Mouse (Mus musculus) hematopoietic stem cell, adult 5-6 weeks (primary cell): ENCODE results near the gene Vstm5. TPM values are rescaled to one million over a fixed set of nuclear protein-coding genes. Genes with fewer than 3 reads are reported as not detected.
"Not testable (repeated sequence)": the region's sequence is repeated elsewhere in the genome, so short reads cannot be mapped to it uniquely, and the experiment has no call there.

Experiments
- ATAC-seq, 2 experiments: fragments of 125-278 bp in 1 of 2; replicated peaks in 1 of 2; 2 replicates each; pipeline ENCODE4 v1.8.0; 2016 to 2017; ENCODE audit warnings: inconsistent platforms in 2 of 2, mild to moderate bottlenecking in 2 of 2, moderate number of reproducible peaks in 2 of 2, low read depth in 1 of 2, moderate TSS enrichment in 1 of 2; ENCODE audit not compliant: low FRiP score in 2 of 2, poor library complexity in 2 of 2, severe bottlenecking in 2 of 2, insufficient read depth in 1 of 2, low TSS enrichment in 1 of 2
- total RNA-seq: library from RNA; stranded (forward); fragments of 172-1452, 232-1000 nt; gene quantifications from 2 replicates; pipeline ENCODE4 v1.2.3, GENCODE M21; 2017

Vstm5 gene
- total RNA-seq, 1 experiment from 2014 or later, result not detected

DNA sequence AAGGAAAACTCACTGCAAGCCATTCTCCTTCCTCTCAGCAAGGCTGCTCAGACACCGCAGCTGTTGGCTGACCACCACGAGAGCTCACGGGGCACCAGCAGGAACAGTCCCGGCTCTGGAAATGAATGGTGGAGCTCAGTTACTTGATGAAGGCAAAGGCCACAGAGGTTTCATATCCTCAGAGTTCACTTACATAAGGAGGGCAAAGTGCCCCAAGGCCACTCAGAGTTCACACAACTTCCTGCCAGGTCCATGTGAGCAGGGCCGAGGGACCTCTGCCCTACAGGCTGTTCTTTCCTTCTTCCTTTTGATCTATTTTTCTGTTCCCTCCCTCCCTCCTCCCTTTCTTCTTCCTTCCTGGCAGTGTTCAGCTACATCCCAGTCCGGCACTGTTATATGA lies 62.6 kb downstream of the Vstm5 start:
- ATAC-seq, result peak; percentile 26 to 29

DNA sequence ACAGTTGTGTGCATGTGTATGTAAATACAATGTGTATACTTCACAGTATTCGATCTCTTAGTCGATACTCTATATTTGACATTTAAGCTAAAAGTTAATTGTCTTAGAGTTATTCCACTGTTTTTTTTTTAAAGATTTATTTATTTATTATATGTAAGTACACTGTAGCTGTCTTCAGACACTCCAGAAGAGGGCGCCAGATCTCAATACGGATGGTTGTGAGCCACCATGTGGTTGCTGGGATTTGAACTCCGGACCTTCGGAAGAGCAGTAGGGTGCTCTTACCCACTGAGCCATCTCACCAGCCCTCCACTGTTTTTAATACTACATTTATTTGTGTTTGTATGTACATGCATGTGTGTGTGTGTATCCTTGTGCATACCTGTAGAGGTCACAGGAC lies 63.2 kb downstream of the Vstm5 start:
- not testable (repeated sequence) for ATAC-seq

DNA sequence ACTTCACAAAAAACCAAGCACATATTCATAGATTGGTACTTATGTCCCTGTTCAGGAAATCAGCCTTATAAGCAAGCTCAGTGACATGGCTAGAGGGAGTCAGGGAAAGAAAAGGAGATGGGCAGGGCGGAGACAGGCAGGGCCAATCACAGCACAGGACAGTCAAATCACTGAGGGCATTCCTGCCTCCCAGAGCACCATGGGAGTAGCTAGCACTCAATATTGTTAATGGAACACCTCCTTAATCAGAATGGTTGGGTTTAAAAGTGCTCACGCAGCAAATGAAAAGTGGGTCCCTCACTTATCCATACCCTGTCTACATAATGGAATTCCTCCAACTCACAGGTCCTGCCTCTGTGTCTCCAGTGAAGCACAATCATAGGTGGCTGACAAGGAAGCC lies 64.0 kb downstream of the Vstm5 start:
- ATAC-seq, result no peak

DNA sequence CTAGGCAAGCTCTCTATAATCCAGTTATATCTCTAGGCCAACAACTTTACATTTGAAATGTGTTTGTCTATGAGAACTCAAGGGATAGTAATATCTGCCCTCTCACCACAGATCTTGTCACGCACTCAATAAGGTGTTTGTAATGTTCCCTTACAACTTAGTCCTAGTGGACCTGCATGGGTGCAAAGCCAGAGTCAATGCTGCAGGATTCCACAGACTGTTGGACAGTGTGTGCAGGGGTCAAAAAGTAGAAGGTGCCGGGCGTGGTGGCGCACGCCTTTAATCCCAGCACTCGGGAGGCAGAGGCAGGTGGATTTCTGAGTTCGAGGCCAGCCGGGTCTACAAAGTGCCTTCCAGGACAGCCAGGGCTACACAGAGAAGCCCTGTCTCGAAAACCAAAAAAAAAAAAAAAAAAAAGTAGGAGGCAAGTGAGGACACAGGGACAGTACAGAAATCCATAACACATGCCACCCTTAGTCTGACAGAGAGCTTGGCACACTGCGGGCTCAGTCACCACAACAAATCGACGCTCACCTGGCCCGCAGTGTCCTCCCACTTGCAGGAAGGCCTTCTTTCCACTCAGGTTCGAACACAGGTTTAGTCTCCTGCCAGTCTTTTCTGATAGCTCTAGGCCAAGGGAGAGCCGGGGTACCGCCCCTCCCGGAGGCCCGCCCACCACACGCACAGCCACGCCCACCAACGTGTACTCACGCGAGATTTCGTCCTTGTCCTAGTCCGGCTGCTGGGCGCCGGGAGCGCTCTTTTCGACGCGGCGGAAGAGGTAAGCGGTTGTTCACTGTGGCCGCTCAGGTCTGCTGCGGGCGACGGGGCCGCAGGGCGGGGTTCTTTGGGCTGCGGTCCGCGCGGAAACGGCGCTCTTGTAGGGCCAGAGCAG lies 66.9 kb downstream of the Vstm5 start, which contains the start of gene Taf1d:
Gene Taf1d, plus strand, starts transcription at position 712 of the 895 bp plus-strand sequence.
- peak; percentile 93 to 94 for ATAC-seq

DNA sequence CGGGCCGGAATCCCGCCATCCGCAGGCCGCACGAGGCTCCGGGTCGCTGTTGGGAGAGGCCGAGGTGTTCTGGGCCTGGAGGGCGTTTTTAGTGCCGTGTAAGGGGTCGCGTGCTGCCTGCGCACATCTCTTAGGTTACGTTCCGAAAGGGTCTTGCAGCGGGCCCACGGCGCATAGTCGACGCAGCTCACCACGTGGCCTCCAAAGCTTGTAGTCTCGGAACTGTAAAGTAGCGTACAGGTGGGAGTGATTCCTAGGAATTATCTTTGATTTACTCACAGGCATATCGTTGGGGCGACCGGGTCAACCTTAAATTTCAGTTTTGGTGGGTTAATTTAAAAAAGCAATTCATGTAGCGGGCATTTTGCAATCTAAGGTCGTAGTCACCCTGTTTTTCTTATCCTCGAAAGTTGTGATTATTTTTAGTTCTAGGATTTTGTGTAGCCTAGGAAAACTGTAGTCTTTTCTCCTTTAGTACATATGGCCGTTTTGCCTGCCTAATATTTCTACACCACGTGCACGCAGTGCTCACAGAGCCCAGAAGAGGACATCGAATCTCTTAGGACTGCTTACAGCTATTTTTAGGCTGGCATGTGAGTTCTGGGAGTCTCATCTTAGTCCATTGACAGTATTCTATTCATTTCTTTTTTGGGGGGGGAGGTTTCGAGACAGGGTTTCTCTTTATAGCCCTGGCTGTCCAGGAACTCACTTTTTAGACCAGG lies 67.7 kb downstream of the Vstm5 start, which contains the start of gene 4931406C07Rik:
Gene 4931406C07Rik, minus strand, starts transcription at position 51 of the 722 bp plus-strand sequence.
- peak in 1 of 2 experiments; percentile 1; a peak in 2 of 4 replicates for ATAC-seq

DNA sequence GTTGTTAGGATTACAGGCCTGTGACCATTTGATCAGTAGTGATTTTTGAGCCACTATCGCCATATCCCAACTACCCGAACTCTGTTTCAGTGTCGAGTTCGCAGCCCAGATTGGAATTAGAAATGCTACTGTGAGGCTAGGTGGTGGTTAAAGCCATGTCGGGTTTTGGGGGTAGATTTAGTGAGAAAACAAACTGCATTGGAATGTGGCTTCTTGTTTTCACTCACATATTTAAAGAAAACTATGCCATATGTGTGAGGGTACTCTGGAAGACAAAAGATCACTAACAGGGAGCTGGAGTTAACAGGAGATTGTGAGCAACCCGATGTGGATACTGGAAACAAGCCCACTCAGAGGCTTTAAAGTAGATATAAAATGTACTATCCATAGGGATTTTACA lies 68.4 kb downstream of the Vstm5 start:
- no peak for ATAC-seq

DNA sequence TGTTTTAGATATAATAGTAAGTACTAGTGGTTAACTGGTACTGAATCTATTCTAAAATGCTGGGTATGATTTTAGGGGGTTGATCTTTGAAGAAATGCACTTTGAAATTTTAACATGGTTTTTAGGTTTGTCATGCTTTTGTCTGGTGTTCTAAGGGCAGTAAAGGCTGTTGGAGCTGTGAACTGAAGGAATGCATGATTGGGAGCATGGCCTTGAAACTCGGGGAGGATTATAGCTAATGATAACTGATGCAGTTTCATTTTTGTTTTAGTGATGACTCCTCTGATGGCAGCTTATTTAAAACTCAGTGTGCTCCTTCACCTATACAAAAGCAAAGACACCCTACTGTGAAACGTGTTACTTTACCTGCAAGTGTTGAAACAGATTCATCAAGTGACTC lies 69.4 kb downstream of the Vstm5 start:
- ATAC-seq, result no peak

Other genes with a start within 250 kb of the Vstm5 start
- 19.4 and 33.1 TPM in 2 replicates for gene Panx1, start 193.6 kb upstream of the Vstm5 start, total RNA-seq
- not detected in 2 replicates for gene Hephl1, start 126.9 kb upstream of the Vstm5 start, total RNA-seq
- gene Med17, start 40.9 kb downstream of the Vstm5 start, total RNA-seq, result 29.4 and 35.4 TPM in 2 replicates
- gene Taf1d, start 67.2 kb downstream of the Vstm5 start, total RNA-seq, result 1,341 and 1,379 TPM in 2 replicates
- gene 4931406C07Rik, start 67.4 kb downstream of the Vstm5 start, total RNA-seq, result 26.7 and 32.0 TPM in 2 replicates
- 57.0 and 72.5 TPM in 2 replicates for gene Cep295, start 118.7 kb downstream of the Vstm5 start, total RNA-seq